Mouse (Mus musculus): ENCODE data around the gene Sorbs1.
A peak's percentile ranks its signal among the peaks of the same experiment; 100 is the strongest.

The Sorbs1 gene

DNA sequence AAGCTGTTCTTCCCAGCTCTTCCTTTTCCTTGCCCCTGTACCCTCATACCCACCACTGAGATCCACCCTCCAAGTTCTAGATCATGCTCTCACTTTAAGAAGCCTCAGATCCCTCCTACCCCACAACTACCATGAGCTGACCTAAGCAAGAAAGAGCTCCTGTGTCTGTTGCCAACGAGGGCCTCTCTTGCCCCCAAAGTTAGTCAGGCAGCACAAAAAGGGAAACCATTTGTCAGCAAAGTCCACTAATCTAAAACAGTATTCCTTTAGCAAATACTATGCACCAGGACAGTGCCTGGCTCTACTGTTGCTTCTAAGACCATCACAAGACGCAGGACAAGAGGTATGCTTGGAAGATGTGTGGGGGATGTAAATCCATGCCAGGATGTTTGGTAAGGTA lies 106.4 kb downstream of the Sorbs1 start:
- no peak for DNase-seq (ENCODE audit: low spot score in 2 of 2)

DNA sequence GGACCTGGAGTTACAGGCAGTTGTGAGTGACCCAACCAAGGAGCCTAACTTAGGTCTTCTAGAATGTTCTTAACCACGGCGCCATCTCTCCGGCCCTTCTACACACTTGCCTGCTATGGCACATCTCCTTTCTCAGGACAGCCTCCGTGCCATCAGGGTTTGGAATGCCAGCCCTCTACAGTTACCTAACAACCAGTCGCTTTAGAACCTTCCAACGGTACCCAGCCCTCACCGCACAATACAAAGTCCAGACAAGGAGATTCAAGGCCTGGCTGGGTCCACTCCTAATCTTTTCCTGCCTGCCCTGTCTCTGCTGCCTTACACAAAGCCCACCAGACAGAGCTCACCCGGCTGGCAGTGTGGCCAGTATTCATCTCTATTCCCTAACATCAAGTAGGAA lies 106.9 kb downstream of the Sorbs1 start:
- no peak for DNase-seq (ENCODE audit: low spot score in 2 of 2)

DNA sequence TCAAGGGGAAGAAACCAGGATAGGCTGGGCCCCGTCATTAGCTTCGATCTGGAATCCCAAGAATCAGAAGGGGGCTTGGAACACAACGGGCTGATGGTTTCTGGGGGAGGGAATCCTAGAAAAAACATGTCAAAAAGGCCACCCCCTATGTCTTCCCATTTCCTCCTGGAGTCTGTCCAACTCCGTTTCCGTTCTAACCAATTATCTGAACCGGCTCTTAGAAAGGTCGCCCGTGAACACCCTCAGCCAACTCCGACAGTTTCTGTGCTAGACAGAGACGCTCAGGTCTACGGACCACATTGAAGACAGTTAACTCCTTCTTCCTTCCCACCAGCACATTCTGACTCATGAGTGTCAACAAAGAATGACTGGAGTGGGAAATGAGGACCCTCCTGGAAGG lies 107.8 kb downstream of the Sorbs1 start:
- no peak for DNase-seq (ENCODE audit: low spot score in 2 of 2)

DNA sequence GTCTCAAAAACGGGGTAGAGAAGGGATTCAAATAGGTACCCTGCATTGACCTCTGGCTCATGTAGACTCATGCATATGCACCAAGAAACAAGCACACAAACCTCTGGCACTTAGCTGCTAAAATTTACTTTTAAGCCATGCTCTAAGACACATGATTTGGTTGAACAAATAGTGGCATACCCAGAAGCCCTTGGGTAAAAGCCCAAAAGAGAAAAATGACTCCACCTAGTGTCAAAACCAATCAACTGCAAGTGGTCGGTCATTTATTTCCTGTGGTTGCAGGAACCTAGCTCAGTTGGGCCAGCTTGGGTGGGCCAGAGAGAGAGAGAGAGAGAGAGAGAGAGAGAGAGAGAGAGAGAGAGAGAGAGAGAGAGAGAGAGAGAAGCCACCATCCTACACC lies 109.0 kb downstream of the Sorbs1 start:
- no peak for DNase-seq (ENCODE audit: low spot score in 2 of 2)

DNA sequence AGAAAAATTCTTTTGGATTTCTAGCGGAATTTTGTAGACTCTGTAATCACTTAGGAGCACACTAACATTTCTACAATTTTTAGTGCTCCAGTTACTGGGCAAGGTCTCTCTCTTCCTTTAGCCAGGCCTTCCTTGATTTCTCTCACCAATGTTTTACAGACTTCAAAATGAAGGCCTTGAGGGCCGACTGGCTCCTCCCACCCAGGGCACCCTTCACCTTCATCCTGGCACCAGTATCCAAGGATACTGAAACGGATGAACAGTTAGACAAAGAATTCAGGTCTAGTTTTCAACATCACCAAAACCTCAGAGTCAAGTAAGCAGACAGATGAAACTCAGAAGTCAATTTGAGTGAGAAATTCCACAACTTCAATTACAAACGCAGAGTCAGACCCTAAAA lies 109.6 kb downstream of the Sorbs1 start:
- DNase-seq (ENCODE audit: low spot score in 2 of 2): no peak

DNA sequence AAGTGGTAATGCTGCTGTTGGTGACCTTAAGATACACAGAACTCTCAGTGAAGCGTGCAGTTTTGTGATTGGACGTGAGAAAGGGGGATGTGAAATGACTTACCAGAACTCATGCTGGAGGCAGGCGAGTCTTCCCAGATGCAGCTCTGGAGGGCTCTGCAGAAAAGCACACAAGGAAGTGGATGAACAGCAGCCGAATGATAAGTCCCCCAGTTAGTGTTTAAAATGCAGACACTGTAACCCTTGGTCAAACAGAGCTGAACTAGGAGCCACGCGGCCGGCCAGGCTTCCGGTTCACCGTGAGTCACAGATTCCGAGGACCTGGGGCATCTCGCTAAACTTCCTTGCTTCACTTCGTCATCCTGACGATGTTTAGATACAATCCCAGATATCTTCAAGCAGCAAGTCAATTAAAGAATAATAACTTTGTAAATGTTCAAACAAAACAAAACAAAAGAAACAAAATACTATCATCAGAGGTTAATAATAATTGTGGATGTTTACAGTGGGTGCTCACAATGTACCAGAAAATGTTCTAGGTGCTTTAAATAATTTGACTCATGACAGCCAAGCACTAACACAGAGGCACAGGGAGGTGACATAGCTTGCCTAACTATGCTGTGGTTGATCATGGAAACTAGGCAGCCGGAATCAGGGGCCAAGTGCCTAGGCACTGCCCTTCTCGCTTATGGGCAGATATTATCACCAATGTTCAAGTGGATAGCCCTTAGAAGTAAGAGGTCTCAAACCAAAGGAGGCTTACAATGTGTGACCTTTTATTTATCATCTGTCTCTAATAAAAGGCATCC lies 111.2 kb downstream of the Sorbs1 start:
- no peak for DNase-seq (ENCODE audit: low spot score in 2 of 2)

DNA sequence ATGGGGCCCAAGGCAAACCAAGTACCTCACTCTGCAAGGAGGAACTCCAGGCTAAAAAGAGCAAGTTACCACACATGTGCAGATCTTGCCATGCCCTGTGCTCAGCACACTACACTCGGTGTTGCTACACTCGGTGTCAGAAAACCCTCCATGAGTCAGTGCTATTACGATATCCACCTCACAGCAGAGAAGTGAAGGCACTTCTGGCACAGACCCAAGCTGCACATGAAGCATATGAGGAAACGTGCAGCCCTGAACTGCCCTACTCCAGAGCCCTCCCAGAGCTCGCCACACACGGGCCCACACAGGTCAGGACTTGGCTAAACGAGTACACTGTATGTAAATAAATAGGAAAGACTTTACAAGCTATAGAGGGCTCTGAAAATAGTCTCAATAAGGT lies 112.4 kb downstream of the Sorbs1 start:
- DNase-seq (ENCODE audit: low spot score in 2 of 2): no peak

DNA sequence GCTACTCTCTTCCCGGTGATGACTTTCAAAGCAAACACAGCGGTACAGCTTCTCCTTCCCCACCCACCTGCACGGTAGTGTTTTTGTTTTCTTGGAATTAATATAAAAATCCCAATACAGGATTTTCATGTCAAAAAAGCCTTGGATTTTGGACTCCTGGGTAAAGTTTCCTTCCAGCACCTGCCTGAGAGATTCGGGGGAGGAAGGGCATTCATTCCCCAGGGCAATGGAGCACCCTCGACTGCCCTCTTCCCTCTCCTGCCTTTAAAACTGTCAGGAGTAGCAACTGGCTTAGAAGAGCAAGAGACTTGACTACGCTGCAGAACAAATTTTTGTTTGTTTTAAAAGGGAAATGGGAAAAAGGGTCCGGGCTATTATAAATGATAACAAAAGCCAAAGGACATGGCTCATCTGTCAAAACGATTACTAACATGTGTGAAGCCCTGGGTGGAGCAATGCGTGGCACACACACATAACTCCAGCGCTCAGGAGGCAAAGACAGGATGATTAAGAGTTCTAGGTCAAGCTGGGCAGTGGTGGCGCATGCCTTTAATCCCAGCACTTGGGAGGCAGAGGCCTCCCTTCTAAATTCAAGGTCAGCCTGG lies 113.1 kb downstream of the Sorbs1 start:
- DNase-seq (ENCODE audit: low spot score in 2 of 2): no peak

DNA sequence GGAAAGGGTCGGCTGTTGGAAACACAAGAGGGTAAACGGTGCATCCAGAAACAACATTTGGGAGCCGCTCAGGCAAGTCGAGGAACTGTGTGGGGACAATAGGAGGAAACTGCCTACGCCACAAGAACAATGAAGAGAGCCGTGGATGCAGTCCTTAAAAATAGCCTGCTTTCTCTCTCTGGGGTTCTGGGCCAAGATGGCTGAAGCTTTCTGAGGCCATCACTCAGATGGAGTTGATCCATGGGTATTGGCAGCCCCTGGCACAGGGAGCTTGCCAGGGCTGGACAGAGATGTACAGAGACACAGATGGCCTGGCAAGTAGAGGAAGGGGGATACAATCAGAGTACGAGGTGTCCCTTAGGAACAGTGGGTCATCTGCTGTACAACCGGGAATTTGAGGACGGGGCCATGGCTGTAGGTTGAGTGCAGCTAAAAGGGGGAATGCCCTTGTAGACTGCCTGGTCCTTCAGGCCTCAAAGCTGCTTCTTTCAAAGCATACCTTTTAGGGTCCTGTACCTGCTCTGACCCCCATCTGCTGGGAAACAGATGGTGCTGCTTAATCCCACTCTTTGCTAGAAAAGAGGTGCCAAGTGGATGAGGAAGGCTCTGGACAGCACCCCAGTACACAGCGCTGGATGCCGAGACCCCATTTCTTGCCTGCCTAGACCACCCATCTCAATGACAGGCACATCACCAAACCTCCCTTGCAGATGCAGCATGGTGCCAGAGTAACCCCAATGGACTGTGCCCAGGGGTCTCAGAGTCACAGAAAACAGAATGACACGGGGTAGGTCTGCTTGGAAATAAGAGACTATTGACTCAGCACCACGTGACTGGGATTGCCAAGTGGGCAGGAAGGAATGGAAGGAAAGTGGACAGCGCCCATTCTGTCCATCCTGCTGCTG lies 117.6 kb downstream of the Sorbs1 start:
- no peak for DNase-seq (ENCODE audit: low spot score in 2 of 2)

DNA sequence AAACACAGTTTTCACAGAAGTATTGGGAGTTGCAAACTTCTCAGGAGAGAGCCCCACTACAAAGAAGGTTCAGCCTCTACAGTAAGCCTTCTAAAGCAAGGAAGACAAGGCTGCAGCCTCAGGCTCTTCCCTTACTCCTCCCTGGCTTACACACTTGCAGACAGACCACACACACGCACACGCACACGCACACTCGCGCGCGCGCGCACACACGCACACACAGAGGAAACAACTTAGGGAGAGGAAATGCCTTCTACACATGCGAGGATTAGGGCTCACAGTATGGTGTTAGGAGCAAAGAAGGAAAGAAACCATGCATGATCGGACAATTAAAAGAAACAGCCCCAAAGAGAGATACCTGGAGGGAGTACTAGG lies 118.3 kb downstream of the Sorbs1 start:
- no peak for DNase-seq (ENCODE audit: low spot score in 2 of 2)

DNA sequence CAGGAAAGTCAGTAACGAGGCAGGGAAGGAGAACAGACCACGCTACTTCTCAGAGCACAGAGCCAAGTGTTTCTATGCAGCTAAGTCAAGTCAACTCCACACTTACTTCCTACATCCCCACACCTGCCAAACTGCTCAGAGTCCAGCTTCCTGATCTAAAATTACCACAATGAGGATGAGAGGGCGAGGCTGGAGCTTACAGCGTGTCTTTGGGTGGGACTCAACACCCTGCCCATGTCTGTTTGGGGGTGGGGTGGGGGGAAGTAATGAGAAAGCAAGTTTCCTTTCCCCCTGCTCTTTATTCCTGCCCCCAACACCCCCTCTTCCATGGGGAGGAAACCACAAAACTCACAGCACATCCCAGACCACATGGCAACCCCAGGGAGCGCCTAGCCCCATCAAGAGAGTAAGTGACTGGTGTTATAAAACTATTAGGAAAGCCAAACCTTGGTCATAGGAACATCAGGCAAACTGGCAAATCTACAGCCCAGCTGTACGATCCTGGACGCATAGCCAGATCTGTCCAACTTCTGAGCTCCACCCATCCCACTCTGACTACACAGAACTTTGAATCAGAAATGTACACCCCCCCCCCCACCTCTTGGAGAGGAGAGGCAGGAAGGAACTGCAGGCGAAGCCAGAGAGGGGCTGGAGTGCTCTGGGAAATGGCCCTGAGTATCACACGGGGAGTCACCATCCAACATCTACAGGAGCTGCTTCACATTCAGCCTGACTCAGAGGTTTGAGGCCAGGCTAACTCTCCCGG lies 118.8 kb downstream of the Sorbs1 start:
- DNase-seq (ENCODE audit: low spot score in 2 of 2): no peak

DNA sequence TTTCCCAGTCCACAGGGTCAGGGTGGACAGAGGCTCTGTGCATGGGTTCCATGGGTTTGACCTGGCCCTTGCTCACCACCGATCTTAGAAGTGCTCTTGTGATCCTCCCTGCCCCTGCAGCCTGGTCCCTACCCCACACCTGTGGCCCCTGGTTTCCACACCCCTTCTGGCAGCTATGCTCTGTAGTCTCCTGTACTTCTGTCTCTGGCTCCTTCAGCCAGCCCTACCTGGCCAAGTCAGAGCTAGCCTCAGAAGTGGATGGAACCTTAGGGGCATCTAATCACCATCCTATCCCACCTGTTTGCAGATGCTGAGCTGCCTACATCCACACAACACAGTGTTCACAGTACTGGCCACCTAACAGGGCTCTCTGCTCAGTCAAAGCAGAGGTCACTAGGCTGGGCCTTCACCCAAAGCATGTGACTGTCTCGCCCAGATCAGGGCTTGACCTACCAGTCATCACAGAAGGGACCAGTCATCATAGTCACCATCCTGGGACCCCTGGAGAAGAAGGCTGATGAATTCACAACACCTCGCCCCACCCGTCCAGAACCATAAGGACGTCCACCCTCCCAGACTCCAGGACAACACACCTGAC lies 120.7 kb downstream of the Sorbs1 start:
- DNase-seq (ENCODE audit: low spot score in 2 of 2): no peak

DNA sequence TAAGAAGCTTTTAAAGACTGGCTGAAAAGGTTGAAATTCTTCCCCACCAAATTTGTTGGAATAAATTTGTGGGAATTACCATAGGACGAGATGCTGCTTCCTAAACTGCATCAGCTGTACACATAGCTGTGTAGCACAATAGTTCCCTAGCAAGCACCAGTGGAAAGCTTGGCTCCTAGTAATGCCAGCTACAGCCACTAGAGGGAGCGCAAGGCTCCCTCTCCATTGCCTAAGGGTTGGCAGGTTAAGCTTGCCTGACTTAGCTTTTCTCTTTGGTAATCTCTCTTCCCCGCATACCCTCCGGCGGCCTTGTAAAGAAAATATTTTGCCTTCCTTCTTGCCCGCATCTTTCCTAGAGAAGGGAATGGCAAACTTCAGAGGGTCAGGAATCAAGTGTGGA lies 122.1 kb downstream of the Sorbs1 start:
- DNase-seq (ENCODE audit: low spot score in 2 of 2): peak; percentile 50 to 75

DNA sequence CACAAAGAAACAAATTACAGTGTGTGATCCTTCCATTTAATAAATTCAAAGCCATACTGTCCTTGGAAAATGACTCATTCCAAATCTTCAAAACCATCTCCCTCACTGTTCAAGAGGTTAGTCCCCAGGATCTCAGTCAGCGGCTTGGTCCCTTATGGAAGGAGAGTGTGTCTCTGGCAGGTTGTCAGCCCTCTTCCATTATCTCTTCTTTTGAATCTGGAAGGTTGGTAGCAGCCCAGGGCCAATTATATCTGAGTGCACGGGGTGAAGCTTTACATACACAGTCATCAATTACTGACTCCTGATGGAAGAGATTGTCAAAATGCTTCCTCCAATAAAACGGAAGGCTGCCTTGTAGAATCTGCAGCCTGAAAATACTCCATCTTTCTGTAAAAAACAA lies 126.7 kb downstream of the Sorbs1 start:
- no peak for DNase-seq (ENCODE audit: low spot score in 2 of 2)

DNA sequence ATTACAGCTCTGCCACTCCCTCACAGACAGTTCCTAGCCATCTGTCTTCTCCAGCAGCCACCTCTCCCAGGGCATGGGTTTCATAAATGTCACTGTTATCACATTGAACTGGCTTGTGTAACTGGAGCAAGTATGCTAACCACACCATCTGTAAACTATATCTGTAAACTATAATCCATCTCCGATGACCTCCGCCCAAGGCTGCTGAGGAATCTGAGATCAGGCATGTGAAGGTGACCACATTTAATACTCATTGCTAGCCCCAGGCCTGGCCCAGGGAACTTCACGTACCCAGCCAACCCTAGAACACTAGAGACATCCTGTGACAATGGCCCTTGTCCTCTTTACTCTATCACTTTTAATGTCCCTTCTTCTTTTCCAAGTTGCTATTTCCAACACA lies 128.2 kb downstream of the Sorbs1 start:
- no peak for DNase-seq (ENCODE audit: low spot score in 2 of 2)

DNA sequence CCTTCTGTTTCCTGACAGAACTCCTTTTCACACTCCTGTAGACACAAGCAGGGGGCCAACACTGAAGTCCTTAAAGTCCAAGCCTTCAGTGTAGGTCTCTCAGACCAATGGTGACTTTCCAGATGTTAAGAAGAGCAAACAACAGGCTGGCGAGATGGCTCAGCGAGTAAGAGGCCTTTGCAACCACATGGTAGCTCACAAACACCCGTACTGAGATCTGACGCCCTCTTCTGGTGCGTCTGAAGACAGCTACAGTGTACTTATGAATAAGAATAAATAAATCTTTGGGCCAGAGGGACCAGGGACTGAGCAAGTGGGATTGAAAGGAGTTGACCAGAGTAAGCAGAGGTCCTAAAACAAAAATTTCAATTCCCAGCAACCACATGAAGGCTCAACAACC lies 129.6 kb downstream of the Sorbs1 start:
- DNase-seq (ENCODE audit: low spot score in 2 of 2): no peak

DNA sequence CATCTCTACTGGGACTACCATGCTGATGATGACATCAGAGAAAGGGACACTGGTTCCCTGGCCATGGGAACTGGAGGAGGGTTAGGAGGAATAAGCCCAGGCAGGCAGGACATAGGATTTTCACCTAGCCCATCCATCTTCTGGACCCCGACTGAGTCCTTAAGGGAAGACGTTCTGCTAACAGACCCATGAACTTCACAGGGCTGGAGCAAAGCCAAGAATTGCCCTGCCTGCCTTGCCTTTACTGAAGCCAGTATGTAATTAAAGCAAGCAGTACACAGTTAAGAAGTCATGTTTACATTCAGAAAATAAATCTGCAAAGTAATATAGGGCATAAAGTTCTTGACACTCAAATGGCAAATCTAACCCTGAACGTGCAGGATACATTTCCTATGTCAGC lies 132.9 kb downstream of the Sorbs1 start:
- DNase-seq (ENCODE audit: low spot score in 2 of 2): no peak

DNA sequence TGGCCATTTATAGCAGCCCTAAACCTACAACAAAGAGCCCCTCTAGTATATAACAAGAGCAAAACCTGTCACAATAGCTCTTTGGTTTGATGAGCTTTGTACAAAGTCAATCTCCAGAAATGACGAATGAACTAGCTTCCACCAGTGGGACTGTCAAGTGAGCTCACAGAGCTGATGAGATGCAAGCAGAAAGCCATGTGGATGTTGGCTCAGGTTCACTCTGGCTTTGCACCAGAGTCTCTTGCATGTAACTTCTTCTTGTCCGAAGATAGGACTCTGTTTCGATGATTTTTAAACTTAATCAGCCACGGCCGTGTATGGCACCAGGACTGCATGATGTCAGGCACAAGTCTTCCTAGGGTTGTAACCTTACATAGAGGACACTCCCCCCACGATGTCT lies 133.6 kb downstream of the Sorbs1 start:
- DNase-seq (ENCODE audit: low spot score in 2 of 2): no peak

DNA sequence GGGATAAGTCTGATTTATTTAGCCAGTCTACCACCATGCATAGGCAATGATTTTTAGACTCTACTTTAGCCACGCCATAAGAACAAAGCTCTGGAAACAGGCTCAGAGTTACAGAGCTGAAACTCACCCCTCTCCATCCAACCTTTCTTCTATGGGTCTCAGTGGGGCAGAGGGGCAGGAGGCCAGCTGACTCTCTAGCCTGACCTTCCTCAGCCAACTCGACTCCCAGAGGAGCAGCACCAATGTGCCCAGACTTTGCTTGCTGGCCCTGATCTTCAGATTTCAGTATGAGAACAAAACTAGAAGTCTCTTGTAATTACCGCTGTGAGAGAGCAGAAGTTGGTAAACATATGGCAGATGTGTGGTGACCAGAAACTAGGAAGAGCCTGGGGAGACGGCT lies 134.5 kb downstream of the Sorbs1 start:
- DNase-seq (ENCODE audit: low spot score in 2 of 2): no peak

DNA sequence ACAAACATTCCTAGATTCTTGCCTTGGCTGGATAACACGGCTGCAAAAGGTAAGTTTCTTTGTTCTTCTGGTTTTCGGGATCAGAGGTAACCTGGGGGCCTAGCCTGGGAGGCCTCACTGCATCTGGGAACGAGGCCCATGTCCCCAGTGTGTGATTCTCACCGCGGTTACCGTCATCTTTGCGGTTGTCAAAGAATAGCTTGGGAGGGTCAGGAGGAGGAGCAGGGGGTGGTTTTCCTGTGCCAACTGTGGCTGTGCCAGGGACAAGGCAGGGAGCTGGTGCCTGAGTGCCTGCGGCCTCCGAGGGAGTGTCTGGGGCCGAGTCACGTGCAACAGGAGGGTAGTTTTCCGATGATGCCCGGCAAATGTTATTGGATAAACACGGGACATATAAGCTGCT lies 135.9 kb downstream of the Sorbs1 start:
- DNase-seq (ENCODE audit: low spot score in 2 of 2): no peak

DNA sequence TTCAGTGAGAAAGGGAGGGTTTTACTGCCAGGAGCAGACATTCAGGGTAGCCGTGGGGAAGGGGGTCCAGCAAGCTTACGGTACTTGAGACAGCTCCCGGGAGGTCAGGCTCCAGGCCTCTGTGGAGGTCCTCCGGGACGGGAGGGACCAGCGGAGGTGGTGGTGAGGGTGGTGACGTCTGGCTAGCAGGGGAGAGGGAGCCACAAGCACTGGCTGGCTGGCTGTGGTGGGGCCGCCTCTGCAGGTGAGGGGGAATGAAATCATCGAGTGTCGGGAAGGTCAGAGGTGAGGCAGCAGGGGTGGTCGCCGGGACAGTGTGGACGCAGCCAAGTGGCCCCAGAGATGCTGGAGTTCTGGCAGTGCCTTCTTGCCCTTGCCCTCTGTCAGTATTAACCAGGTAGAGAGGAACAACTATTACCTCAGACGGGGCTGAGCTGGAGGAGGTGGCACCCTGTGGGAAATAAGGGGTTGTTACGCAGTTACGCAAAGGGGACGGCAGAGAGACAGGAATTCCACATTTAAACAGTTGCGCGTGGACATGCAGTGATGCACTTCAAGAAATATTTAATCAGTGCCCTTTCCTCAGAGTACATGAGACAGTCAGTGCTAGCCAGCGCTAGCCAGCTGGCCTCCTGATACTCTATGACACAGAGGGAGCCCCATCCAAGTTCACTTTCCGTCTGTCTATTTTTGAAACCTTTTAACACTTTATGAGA lies 136.9 kb downstream of the Sorbs1 start:
- no peak for DNase-seq (ENCODE audit: low spot score in 2 of 2)

All from spleen, postnatal 14 days (tissue).